Mouse (Mus musculus) myocyte (in vitro differentiated cells): ENCODE measurements around the gene Smyd4. TPM values are rescaled to one million over a fixed set of nuclear protein-coding genes. Genes with fewer than 3 reads are reported as not detected.

ENCODE experiments used
- H3K27me3 ChIP-seq: one replicate; pipeline ENCODE4 v1.6.1; 2011; ENCODE audit not compliant: control insufficient read depth, insufficient read depth, insufficient read length
- H3K36me3 ChIP-seq: one replicate; pipeline ENCODE4 v1.6.1; 2011; ENCODE audit not compliant: control insufficient read depth, insufficient read depth
- H3K4me2 ChIP-seq: one replicate; pipeline ENCODE4 v1.6.1; 2011; ENCODE audit warnings: low read depth, control low read depth
- H3K4me3 ChIP-seq: one replicate; pipeline ENCODE4 v1.5.1; 2011; ENCODE audit warnings: mild to moderate bottlenecking, control low read depth, moderate library complexity
- H3K79me2 ChIP-seq: one replicate; pipeline ENCODE4 v1.6.1; 2011; ENCODE audit not compliant: control insufficient read depth, insufficient read depth
- H3ac ChIP-seq: one replicate; pipeline ENCODE4 v1.6.1; 2011; ENCODE audit not compliant: control insufficient read depth, insufficient read length
- CEBPB ChIP-seq: IDR thresholded peaks from 2 replicates; pipeline ENCODE4 v1.6.1; 2011; ENCODE audit warnings: mild to moderate bottlenecking, moderate library complexity; ENCODE audit not compliant: poor library complexity, insufficient read depth, severe bottlenecking
- E2F4 ChIP-seq: IDR thresholded peaks from one replicate; pipeline ENCODE4 v1.6.1; 2011; ENCODE audit warnings: mild to moderate bottlenecking, control low read depth, moderate library complexity; ENCODE audit not compliant: insufficient read depth
- MAX ChIP-seq: IDR thresholded peaks from one replicate; pipeline ENCODE4 v1.6.1; 2011; ENCODE audit warnings: low read depth, mild to moderate bottlenecking, control low read depth
- MYOD1 ChIP-seq, 3 experiments: IDR thresholded peaks; one replicate each; pipeline ENCODE4 v1.6.1; 2011; ENCODE audit warnings: control low read depth in 2 of 3, low read depth in 2 of 3, mild to moderate bottlenecking in 2 of 3, moderate library complexity in 1 of 3; ENCODE audit not compliant: insufficient read length in 2 of 3, control insufficient read depth in 1 of 3
- MYOG ChIP-seq, 3 experiments: IDR thresholded peaks; one replicate each; pipeline ENCODE4 v1.6.1; 2011; ENCODE audit warnings: control low read depth in 2 of 3, low read depth in 2 of 3, mild to moderate bottlenecking in 2 of 3; ENCODE audit not compliant: insufficient read length in 2 of 3, control insufficient read depth in 1 of 3, insufficient read depth in 1 of 3
- POLR2A ChIP-seq: IDR thresholded peaks from one replicate; pipeline ENCODE4 v1.6.1; 2011; ENCODE audit warnings: low read depth, mild to moderate bottlenecking, control low read depth, moderate library complexity; ENCODE audit not compliant: insufficient read length
- POLR2AphosphoS2 ChIP-seq: IDR thresholded peaks from one replicate; pipeline ENCODE4 v1.6.1; 2011; ENCODE audit warnings: low read depth, control low read depth; ENCODE audit not compliant: insufficient read length
- REST ChIP-seq: IDR thresholded peaks from one replicate; pipeline ENCODE4 v1.6.1; 2011; ENCODE audit warnings: mild to moderate bottlenecking, control low read depth, moderate library complexity; ENCODE audit not compliant: insufficient read depth, insufficient read length
- SRF ChIP-seq: IDR thresholded peaks from one replicate; pipeline ENCODE4 v1.6.1; 2011; ENCODE audit warnings: low read depth; ENCODE audit not compliant: control insufficient read depth, insufficient read length
- TCF12 ChIP-seq: IDR thresholded peaks from one replicate; pipeline ENCODE4 v1.6.1; 2011; ENCODE audit warnings: mild to moderate bottlenecking, control low read depth; ENCODE audit not compliant: poor library complexity, insufficient read depth, severe bottlenecking
- TCF3 ChIP-seq: IDR thresholded peaks from one replicate; pipeline ENCODE4 v1.6.1; 2011; ENCODE audit warnings: low read depth, control low read depth; ENCODE audit not compliant: insufficient read length
- USF1 ChIP-seq: IDR thresholded peaks from one replicate; pipeline ENCODE4 v1.6.1; 2011; ENCODE audit warnings: low read depth, mild to moderate bottlenecking, control low read depth, moderate library complexity
- polyA plus RNA-seq: library from polyadenylated mRNA; unstranded; fragments of >200 nt; fragmentation: generic; extraction: Trizol; gene quantifications from one replicate; pipeline ENCODE4 v1.2.1, GENCODE M21; 2012; ENCODE audit warnings: missing spikeins

Smyd4 gene
- polyA plus RNA-seq, 1 experiment = 6.9 TPM

DNA sequence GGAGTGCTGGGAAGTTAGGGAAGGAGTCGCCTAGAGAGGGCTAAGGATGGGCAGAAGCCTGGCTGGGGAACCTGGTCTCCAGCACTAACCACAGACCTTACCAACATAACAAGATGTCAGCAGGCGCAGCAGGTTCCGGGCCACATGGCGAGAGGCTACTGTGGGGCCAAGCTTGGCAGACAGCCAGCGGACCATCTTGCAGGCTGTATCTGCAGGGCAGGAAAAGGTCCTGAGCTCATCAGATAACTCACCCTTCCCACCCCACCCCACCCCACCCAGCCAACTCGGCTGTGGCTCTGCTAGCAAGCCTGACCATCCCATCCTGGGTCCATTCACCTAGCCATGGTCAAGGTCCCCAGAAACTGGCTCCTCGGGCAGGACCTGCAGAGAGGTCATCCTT lies 101.5 kb downstream of the Smyd4 start:
- no peak overlapping the region for H3ac ChIP-seq
- peaks cover 15% of the 10 kb centered on the region for H3K79me2 ChIP-seq
- no peak overlapping the region for H3K4me3 ChIP-seq
- no peak overlapping the region for H3K4me2 ChIP-seq
- H3K27me3 ChIP-seq = no peaks in the 10 kb centered on the region
- TF ChIP-seq POLR2AphosphoS2 = no peak
- TF ChIP-seq MYOD1 (IDR thresholded peaks at IDR 0.05; ENCODE audit: control insufficient read depth in 1 of 3, insufficient read length in 2 of 3, low read depth in 2 of 3) = no peak
- TF ChIP-seq SRF = no peak
- TF ChIP-seq POLR2A = no peak
- TF ChIP-seq TCF3 = no peak
- no peak for TF ChIP-seq CEBPB
- no peak for TF ChIP-seq MYOG (IDR thresholded peaks at IDR 0.05; ENCODE audit: control insufficient read depth in 1 of 3, insufficient read depth in 1 of 3, insufficient read length in 2 of 3, low read depth in 2 of 3)
- no peak for TF ChIP-seq TCF12
- TF ChIP-seq MAX = no peak
- no peak for TF ChIP-seq USF1
- TF ChIP-seq E2F4 = no peak
- TF ChIP-seq REST = no peak
- peaks cover 5% of the 10 kb centered on the region for H3K36me3 ChIP-seq

DNA sequence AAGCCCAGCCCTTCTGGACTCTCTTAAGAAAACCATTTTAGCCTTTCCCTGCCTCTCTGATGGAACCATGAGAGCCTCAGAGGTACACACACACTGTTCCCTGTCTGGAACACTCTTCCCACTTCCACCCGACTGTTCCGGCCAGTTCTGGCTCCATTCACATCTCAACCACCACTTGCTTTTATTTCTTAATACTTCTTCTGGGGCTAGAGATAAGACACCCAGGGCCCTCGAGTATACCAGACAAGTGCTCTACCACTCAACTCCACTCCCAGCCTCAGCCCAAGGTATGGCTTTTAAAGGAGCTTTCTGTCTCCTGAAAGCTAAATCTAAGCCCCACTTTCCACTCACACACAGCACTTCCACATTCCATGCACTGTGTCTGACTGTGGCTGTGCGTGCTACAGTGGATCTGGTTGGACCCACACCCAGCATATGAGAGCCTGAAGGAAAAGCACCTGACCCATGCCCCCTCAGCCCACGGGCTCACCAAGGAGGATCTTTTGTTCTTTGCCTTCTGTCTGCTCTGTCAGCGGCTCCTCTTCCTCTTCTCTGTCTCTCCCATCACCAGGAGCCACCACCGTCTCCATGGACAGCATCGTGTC lies 102.2 kb downstream of the Smyd4 start:
- TF ChIP-seq POLR2A = no peak
- no peak for TF ChIP-seq POLR2AphosphoS2
- no peak for TF ChIP-seq REST
- no peak for TF ChIP-seq E2F4
- no peak for TF ChIP-seq TCF12
- TF ChIP-seq USF1 = no peak
- TF ChIP-seq MYOG (IDR thresholded peaks at IDR 0.05; ENCODE audit: control insufficient read depth in 1 of 3, insufficient read depth in 1 of 3, insufficient read length in 2 of 3, low read depth in 2 of 3) = no peak
- no peak for TF ChIP-seq CEBPB
- TF ChIP-seq MYOD1 (IDR thresholded peaks at IDR 0.05; ENCODE audit: control insufficient read depth in 1 of 3, insufficient read length in 2 of 3, low read depth in 2 of 3) = no peak
- no peak for TF ChIP-seq MAX
- no peak for TF ChIP-seq TCF3
- Histone ChIP-seq H3K27me3 (no peaks in the 10 kb centered on the region), H3K36me3 (peaks cover 5% of the 10 kb centered on the region), H3K4me2 (peak overlapping the region; percentile 6), H3K79me2 (peaks cover 15% of the 10 kb centered on the region), H3ac (no peak overlapping the region), H3K4me3 (no peak overlapping the region)

DNA sequence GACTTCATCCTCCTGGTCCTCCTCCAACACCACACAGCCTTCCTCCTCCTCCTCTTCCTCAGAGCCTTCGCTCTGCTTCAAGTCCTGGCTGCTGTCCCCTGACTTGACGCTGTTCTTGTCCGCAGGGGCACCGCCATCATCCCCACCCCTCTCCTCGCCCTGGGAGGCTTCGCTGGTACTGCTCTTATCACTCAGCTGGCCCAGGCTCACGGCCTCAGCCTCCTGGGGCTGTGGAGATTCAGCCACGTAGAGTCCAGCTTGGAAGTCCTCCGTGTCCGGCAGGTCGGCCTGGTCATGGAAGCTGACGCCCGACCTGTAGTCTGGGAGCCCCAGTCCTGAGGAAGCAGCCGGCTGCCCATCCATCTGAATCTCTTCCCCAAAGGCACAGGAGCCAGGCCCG lies 102.7 kb downstream of the Smyd4 start:
- no peaks in the 10 kb centered on the region for H3K27me3 ChIP-seq
- H3K36me3 ChIP-seq = peaks cover 5% of the 10 kb centered on the region
- no peak for TF ChIP-seq USF1
- no peak for TF ChIP-seq POLR2A
- TF ChIP-seq SRF = no peak
- TF ChIP-seq MYOG (IDR thresholded peaks at IDR 0.05; ENCODE audit: control insufficient read depth in 1 of 3, insufficient read depth in 1 of 3, insufficient read length in 2 of 3, low read depth in 2 of 3) = no peak
- TF ChIP-seq TCF3 = no peak
- no peak for TF ChIP-seq POLR2AphosphoS2
- no peak for TF ChIP-seq MYOD1 (IDR thresholded peaks at IDR 0.05; ENCODE audit: control insufficient read depth in 1 of 3, insufficient read length in 2 of 3, low read depth in 2 of 3)
- TF ChIP-seq E2F4 = no peak
- no peak for TF ChIP-seq MAX
- no peak for TF ChIP-seq TCF12
- no peak for TF ChIP-seq REST
- no peak for TF ChIP-seq CEBPB

DNA sequence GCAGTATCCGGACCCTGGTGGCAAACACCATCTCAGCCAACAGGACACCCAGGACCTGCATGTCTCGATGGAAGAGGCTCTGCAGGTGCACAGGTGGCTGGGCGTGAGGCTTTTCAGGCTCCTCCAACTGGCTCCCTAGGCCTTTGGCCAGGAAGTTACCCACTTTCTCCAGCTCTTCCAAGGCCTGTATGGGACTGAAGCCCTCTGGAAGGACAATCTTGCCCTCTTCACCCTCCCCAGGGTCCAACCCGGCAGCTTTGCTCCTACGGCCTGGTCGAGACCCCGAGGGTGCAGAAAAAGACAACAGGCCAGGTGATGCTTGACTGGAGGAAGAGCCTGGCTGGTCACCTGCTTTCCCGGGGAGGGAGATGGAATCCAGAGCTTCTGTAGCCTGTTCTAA lies 103.8 kb downstream of the Smyd4 start:
- Histone ChIP-seq H3ac (no peak overlapping the region), H3K79me2 (peaks cover 15% of the 10 kb centered on the region), H3K27me3 (no peaks in the 10 kb centered on the region), H3K4me3 (no peak overlapping the region), H3K36me3 (peaks cover 5% of the 10 kb centered on the region), H3K4me2 (no peak overlapping the region)
- TF ChIP-seq MYOG (IDR thresholded peaks at IDR 0.05; ENCODE audit: control insufficient read depth in 1 of 3, insufficient read depth in 1 of 3, insufficient read length in 2 of 3, low read depth in 2 of 3) (no peak), POLR2AphosphoS2 (no peak), REST (no peak), MAX (no peak), MYOD1 (IDR thresholded peaks at IDR 0.05; ENCODE audit: control insufficient read depth in 1 of 3, insufficient read length in 2 of 3, low read depth in 2 of 3) (no peak), CEBPB (no peak), E2F4 (no peak), SRF (no peak)

More for the DNA sequence above, 102.7 kb downstream of the Smyd4 start:
- Histone ChIP-seq H3K79me2 (peaks cover 15% of the 10 kb centered on the region), H3K4me3 (no peak overlapping the region), H3ac (no peak overlapping the region), H3K4me2 (no peak overlapping the region)
